Mouse (Mus musculus) brain, embryonic 14.5 days (tissue): ENCODE measurements around the gene Syne1.

Experiments used
- CTCF ChIP-seq: fragments of 200-500 bp; IDR thresholded peaks from 2 replicates; pipeline ENCODE4 v1.5.1; 2012; ENCODE audit warnings: inconsistent platforms, mild to moderate bottlenecking, moderate library complexity, borderline replicate concordance; ENCODE audit not compliant: insufficient read depth, insufficient read length; ENCODE audit errors: extremely low read depth
- POLR2A ChIP-seq: fragments of 200-500 bp; IDR thresholded peaks from 2 replicates; pipeline ENCODE4 v1.6.1; 2012; ENCODE audit warnings: mild to moderate bottlenecking, inconsistent platforms, borderline replicate concordance; ENCODE audit not compliant: poor library complexity, insufficient read depth, insufficient read length, severe bottlenecking; ENCODE audit errors: extremely low read depth

GRCm38 (mm10) chr10:5369599-5369998 lies 181.7 kb downstream of the Syne1 start:
- TF ChIP-seq CTCF, result no peak
- TF ChIP-seq POLR2A, result no peak
